Mouse (Mus musculus): ENCODE results near the gene Sh3glb1. TPM values are rescaled to one million over a fixed set of nuclear protein-coding genes. Genes with fewer than 3 reads are reported as not detected.
"Not testable (repeated sequence)": the region's sequence is repeated elsewhere in the genome, so short reads cannot be mapped to it uniquely, and the experiment has no call there.

The Sh3glb1 gene
- polyA plus RNA-seq (2015; fragmentation: Nextera tagmentation; extraction: Ambion mirVana) = 98.1 and 99.6 TPM in 2 replicates

DNA sequence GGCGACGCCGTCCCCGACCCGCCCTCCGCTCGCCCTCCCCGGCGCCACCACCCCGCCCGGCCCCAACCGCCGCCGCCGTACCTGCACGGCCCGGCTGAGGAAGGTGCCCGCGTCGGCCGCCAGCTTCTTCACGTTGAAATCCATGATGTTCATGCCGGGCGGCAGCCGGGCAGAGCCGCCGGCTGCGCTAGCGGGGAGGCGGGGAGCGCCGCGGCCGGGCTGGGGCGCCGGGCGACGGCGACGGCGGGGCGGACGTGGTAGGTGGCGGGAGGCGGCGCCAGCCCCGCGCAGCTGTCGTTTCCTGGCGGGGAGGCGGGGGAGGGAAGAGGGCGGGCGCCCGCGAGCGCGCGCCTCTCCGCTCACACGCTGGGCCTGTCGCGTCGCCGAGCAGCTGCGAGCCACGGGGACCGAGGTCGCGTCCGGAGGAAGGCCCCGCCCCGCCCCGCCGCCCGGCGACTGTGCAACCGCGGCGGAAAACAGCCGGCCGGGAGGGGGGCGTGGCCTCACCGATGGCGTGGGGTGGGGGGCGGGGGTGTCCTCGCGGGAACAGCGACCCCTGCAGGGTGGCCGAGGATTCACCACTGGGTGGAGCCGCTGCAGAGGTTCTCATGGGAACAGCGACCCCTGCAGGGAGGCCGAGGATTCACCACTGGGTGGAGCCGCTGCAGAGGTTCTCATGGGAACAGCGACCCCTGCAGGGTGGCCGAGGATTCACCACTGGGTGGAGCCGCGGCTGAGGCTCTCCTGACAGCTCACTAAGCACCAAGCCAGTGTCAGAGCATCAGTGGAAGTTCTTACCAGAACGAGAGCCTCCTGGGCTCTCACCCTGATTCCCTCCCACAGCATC lies at the start of gene Sh3glb1:
TSS of gene Sh3glb1 (minus strand) at position 435 of the 847 bp plus-strand sequence.
- peak; percentile 93 for ATAC-seq
- Histone ChIP-seq H3K4me2 (replicated peaks) (peak within 1 kb of the TSS; percentile 78), H3K4me1 (replicated peaks) (peaks cover 36% of the 10 kb centered on the region), H3K4me3 (replicated peaks) (peak within 1 kb of the TSS; percentile 80), H3K27ac (peak within 1 kb of the TSS; percentile 99), H3K27me3 (no peaks in the 10 kb centered on the region), H3K9me3 (no peaks in the 10 kb centered on the region), H3K9ac (replicated peaks) (peak within 1 kb of the TSS; percentile 93), H3K36me3 (no peaks in the 10 kb centered on the region)
- under 1% methylated on average over 42 of the region's 98 CpGs for WGBS

DNA sequence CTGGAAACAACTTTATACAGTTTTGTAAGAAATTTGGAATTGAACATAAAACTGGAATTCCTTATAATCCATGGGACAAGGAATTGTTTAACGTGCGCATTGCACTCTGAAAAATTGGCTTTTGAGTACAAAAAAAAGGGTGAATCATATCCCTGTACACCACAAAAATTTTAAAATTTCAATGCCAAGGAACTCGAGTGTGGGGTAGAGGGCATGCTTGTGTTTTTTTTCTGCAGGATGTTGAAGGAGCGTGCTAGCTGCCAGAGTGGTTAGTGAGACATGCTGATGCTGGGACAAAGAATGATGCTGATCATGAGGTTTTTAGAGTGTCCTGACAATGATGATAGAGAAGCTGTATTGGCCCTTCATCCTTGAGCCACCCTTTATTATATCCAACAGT lies 45.0 kb upstream of the Sh3glb1 start:
- Histone ChIP-seq H3K9me3 (no peaks in the 10 kb centered on the region), H3K9ac (replicated peaks) (no peak overlapping the region), H3K4me1 (replicated peaks) (no peaks in the 10 kb centered on the region), H3K27ac (no peak overlapping the region), H3K36me3 (no peaks in the 10 kb centered on the region), H3K4me2 (replicated peaks) (no peak overlapping the region), H3K4me3 (replicated peaks) (no peak overlapping the region), H3K27me3 (no peaks in the 10 kb centered on the region)
- WGBS = 87% methylated on average over 4 of the region's 4 CpGs
- no peak for ATAC-seq

DNA sequence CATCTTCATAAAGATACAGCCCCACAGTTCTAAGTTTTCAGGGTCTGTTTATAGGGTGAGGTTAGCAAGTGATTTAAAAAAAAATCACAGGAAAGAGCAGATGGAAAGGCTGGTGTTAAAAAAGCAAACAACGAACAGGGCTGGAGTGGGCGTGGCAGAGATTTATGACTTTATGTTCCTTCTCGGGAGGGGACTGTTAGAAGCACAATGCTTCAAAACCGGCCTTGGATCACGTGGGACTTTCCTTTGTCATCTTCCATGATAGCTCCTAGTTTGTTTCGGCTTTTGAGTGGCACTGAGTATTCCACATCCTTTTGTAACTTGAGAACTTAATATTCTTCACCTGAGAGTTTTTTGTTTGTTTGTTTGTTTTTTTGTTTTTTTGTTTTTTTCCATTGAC lies 41.3 kb upstream of the Sh3glb1 start:
- Histone ChIP-seq H3K27me3 (no peaks in the 10 kb centered on the region), H3K27ac (no peak overlapping the region), H3K9me3 (no peaks in the 10 kb centered on the region), H3K4me2 (replicated peaks) (no peak overlapping the region), H3K36me3 (no peaks in the 10 kb centered on the region), H3K9ac (replicated peaks) (no peak overlapping the region), H3K4me1 (replicated peaks) (no peaks in the 10 kb centered on the region), H3K4me3 (replicated peaks) (no peak overlapping the region)
- ATAC-seq = no peak
- 84% methylated on average over 6 of the region's 6 CpGs for WGBS

DNA sequence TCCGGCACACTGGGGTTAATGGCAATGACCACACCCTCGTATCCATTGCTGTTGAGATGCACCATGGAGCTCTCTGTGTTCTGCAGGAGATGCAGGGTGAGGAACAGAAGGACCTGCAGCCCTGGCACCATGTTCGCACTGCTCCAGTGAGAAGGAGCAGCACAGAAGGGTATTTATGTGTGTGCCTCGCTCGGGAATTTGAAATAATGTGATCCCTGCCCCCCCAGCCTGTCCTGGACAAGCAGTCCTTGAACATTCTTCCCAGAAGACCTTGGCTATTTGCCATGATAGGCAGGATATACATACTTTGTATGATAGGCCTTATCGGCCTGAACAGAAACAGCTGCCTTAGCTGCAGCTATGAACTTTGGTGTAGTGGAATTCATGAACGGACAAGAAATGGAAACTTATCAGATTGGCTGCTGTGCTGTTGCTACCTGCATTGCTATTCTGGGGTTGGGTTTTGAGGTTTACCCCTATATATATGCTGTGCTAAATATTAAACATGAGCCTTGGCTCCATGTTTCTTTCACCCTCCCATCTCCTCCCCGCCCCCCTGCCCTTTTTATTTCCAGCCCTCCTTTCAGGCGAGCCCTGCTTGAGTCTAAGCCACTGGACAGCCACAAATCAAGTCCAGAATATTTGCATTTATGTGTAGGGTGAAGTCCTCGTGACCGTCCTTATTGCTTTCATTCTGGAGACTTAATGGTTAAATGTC lies 40.6 kb upstream of the Sh3glb1 start, which contains the start of gene Clca3a1:
TSS of gene Clca3a1 (minus strand) at position 386 of the 718 bp plus-strand sequence.
- Histone ChIP-seq H3K27me3 (no peaks in the 10 kb centered on the region), H3K4me3 (replicated peaks) (no peak within 1 kb of the TSS), H3K27ac (no peak within 1 kb of the TSS), H3K9ac (replicated peaks) (no peak within 1 kb of the TSS), H3K9me3 (no peaks in the 10 kb centered on the region), H3K4me1 (replicated peaks) (no peaks in the 10 kb centered on the region), H3K36me3 (no peaks in the 10 kb centered on the region), H3K4me2 (replicated peaks) (no peak within 1 kb of the TSS)
- no peak for ATAC-seq
- 89% methylated on average over 9 of the region's 11 CpGs for WGBS

DNA sequence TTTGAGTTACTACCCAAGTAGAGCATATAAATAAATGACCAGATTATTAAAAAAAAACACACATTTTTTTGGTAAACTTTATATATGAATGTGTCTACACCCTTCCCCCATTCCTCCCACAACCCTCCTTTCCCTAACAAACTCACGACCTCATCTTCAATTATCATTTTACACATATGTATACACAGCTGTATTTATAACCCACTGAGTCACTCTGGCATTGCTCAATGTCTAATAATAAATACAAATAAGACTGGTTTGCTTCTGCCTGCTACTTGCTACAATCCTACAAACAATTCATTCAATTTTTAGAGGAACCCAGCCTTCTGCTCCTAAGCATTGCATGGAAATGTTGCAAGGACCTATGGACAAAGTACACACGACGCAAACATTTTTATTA lies 39.6 kb upstream of the Sh3glb1 start:
- Histone ChIP-seq H3K27ac (no peak overlapping the region), H3K9ac (replicated peaks) (no peak overlapping the region), H3K4me3 (replicated peaks) (no peak overlapping the region), H3K36me3 (no peaks in the 10 kb centered on the region), H3K4me1 (replicated peaks) (no peaks in the 10 kb centered on the region), H3K4me2 (replicated peaks) (no peak overlapping the region), H3K9me3 (no peaks in the 10 kb centered on the region), H3K27me3 (no peaks in the 10 kb centered on the region)
- WGBS = 90% methylated on average over 3 of the region's 3 CpGs
- ATAC-seq = no peak

DNA sequence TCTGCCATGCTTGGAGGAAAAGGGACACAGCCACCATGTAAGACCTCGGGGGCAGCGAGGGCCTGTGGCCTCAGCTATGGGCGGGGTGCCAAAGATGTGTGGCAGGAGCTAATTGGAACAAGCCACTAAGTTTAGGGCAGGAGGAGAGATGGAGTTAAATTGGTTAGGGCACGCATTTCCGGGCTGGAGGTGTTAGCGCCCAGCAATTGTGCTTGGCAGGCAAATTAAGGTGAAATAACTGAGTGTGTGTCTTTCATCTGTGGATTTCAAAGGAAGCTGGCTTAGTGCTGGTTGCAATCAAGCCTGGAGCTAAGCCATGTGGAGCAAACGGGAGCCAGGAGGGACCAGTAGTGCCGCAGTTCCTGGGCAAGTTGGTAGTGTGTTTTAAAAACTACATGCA lies 36.0 kb upstream of the Sh3glb1 start:
- not testable (repeated sequence) for H3K4me1 ChIP-seq (replicated peaks); H3K36me3 ChIP-seq; ATAC-seq; H3K27ac ChIP-seq; H3K9me3 ChIP-seq; H3K4me3 ChIP-seq (replicated peaks); H3K27me3 ChIP-seq; H3K9ac ChIP-seq (replicated peaks); H3K4me2 ChIP-seq (replicated peaks)
- 85% methylated on average over 8 of the region's 8 CpGs for WGBS

DNA sequence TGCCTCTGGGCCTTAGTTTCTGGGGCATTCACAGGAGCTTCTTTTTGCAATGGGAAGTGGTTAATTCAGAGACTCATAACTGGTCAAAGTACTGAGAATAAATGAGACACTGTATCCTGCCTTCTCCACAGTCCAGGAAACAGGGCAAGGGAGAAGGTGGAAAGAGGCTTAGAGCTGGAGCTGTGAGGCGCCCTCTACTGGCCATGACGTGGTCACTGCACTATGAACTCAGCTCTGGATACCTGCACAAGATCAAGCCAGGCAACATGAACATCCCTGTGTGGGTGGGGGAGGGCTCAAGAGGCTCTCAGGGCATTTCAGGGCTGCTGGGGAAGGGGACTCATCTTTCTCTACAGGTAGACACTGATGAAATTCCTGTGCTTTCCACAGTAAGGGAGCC lies 33.0 kb upstream of the Sh3glb1 start:
- no peaks in the 10 kb centered on the region for H3K36me3 ChIP-seq
- 4% methylated on average over 2 of the region's 2 CpGs for WGBS

DNA sequence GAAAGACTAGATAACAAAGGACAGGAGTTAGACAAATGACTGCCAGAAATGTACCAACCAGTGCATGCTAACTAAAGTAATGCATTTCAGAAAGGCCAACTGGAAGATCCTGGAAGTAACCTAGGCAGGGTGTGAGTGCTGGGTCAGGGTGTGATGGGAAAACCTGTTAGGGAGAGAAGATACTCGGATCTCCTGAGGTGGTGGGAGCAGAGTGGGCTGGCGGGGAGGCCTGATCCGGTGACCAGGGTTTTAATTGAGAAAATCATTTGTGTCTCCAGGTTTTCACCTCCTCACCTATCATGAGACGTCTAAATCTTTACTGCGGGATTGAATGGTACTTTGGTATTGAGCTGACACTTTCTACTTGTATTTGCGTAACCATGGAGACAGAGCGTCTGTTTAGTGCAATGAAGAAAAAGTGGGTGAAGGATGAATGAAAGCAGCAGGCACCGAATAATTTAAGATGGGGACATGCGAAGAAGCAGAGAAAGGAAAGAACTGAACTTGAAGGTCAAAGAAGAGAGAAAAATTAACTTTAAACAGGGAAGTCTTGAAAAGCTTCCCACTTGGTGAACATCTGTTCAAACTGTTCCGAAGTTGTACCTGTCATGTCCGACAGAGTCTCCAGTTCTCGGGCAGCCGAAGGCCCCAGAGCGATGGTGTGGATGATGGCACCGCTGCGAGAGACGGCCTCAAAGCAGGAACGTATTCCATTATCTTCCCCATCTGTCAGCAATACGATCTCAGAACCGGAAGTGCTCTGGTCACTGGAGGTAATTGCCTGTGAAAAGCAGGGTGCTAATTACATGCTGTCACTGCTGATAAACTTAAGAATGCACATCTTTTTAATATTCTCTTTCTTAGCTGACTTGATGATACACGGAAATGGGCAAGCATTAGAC lies 29.2 kb upstream of the Sh3glb1 start:
- not testable (repeated sequence) for H3K4me2 ChIP-seq (replicated peaks)

More for the DNA sequence above, 33.0 kb upstream of the Sh3glb1 start:
- no peak for ATAC-seq
- H3K4me3 ChIP-seq (replicated peaks) = no peak overlapping the region
- no peaks in the 10 kb centered on the region for H3K9me3 ChIP-seq
- no peaks in the 10 kb centered on the region for H3K27me3 ChIP-seq
- H3K4me1 ChIP-seq (replicated peaks) = no peaks in the 10 kb centered on the region
- no peak overlapping the region for H3K9ac ChIP-seq (replicated peaks)
- H3K4me2 ChIP-seq (replicated peaks) = no peak overlapping the region
- no peak overlapping the region for H3K27ac ChIP-seq

DNA sequence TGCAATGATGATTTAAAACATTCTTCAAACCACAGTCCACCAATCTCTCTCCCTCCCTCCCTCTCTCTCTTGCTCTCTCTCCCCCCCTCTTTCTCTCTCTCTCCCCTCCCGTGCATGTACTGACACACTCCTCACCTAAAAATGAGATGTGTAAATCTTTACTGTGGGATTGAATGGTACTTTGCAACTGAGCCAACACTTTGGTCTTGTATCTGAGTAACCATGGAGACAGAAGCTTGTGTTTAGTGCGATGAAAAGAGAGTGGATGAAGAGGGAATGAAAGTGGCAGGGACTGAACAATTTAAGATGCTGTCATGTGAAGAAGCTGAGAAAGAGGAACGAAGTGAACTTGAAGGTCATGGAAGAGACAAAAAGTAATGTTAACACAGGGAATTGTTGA lies 27.6 kb upstream of the Sh3glb1 start:
- not testable (repeated sequence) for H3K27me3 ChIP-seq; H3K27ac ChIP-seq; H3K4me3 ChIP-seq (replicated peaks); H3K9ac ChIP-seq (replicated peaks); H3K4me2 ChIP-seq (replicated peaks); H3K36me3 ChIP-seq; H3K4me1 ChIP-seq (replicated peaks); H3K9me3 ChIP-seq
- peak; percentile 56 for ATAC-seq
- 23% methylated on average over 3 of the region's 3 CpGs for WGBS

More for the DNA sequence above, 29.2 kb upstream of the Sh3glb1 start:
- not testable (repeated sequence) for H3K27me3 ChIP-seq; H3K4me1 ChIP-seq (replicated peaks); H3K27ac ChIP-seq; H3K9me3 ChIP-seq; H3K4me3 ChIP-seq (replicated peaks); H3K9ac ChIP-seq (replicated peaks); H3K36me3 ChIP-seq
- WGBS = 42% methylated on average over 19 of the region's 21 CpGs
- peak; percentile 65; the same call in 1 of the 2 replicates for ATAC-seq

DNA sequence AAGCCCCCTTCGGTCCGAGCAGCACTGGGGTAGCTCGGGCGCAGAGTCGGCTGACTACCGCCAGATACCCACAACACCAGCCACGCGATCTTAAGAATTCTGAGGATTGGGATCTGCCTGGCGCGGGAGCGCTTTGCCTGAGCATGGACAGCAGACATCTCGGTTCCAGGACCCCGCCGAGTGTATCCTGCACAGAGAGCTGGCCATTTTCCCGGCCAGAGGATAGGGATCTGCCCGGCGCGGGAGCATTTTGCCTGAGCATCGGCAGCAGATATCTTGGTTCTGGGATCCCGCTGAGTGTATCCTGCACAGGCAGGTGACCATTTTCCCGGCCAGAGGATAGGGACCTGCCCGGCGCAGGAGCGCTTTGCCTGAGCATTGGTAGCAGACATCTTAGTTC lies 18.3 kb upstream of the Sh3glb1 start:
- H3K4me2 ChIP-seq (replicated peaks); H3K27ac ChIP-seq; H3K9me3 ChIP-seq; ATAC-seq; H3K9ac ChIP-seq (replicated peaks); H3K36me3 ChIP-seq; H3K27me3 ChIP-seq; H3K4me1 ChIP-seq (replicated peaks); H3K4me3 ChIP-seq (replicated peaks): not testable (repeated sequence)
- 79% methylated on average over 24 of the region's 24 CpGs for WGBS

DNA sequence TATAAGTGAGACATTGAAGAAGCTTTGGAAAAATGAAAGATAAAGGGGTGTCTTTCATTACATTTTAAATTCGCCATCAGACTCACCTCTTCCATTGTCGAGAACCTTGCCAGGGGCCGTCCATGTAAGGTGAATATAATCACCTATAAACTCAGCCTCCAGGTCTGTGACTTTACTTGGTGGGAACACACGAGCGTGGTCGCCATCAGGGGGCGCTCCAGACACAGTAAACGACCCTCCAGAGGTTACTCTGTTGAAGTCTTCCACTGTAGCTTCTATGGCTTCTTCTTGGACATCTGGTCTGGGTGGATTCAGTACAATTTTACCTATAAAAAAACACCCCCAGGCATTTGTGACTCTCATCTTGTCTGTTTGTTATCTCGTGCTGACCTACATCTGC lies 16.7 kb upstream of the Sh3glb1 start:
- Histone ChIP-seq H3K27me3 (no peaks in the 10 kb centered on the region), H3K4me1 (replicated peaks) (no peaks in the 10 kb centered on the region), H3K27ac (no peak overlapping the region), H3K36me3 (no peaks in the 10 kb centered on the region), H3K9ac (replicated peaks) (no peak overlapping the region), H3K4me2 (replicated peaks) (no peak overlapping the region), H3K9me3 (no peaks in the 10 kb centered on the region), H3K4me3 (replicated peaks) (no peak overlapping the region)
- 26% methylated on average over 9 of the region's 9 CpGs for whole genome bisulfite sequencing
- peak; percentile 24; the same call in 1 of the 2 replicates for ATAC-seq

Measured in midbrain, embryonic 13.5 days (tissue).